Mouse (Mus musculus): Measurements from ENCODE around the gene Atg9b.

Atg9b gene

DNA sequence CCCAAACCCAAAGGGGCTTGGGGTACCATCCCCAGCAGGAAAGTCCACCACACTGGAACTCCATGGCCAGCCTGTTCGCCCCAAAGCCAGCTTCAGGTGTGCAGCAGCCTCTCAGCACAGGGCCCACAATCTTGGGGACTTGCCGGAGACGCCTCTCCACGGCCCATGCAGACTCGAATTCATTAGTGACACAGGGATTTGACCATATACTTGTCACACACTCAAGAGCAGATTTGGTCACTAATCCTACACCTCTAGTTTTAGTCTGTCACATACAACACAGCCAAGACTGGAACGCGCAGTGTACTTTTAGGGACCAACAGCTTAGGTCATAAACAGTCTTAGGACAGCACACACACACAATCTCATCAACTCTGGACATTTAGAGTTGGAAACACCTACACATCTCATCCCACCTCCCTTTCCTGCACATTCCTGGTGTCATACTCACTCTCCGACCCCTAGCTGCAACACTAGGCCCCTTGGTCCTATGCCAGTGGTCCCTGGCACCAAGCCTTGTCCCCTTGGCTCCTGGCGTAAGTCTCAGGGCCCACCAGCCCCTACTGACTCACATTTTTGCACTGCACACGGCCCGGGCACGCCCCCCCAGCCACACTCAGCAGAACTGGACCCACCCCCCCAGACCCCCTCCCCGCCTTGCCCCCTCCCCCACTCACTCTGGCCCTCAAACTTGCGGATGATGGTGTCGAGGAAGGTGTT, 41.3 kb downstream of the Atg9b start:
- no peak for DNase-seq (ENCODE audit: low spot score in 2 of 2)

GRCm38 (mm10) chr5:24350073-24350472, 41.9 kb downstream of the Atg9b start:
- DNase-seq (ENCODE audit: low spot score in 2 of 2), result peak; percentile 56 to 65

- no peak for DNase-seq (ENCODE audit: low spot score in 2 of 2)
Measured at GRCm38 (mm10) chr5:24348546-24348945, 43.4 kb downstream of the Atg9b start.

- peak in 1 of 2 experiments; percentile 60 for DNase-seq (ENCODE audit: low spot score in 2 of 2)
Measured at GRCm38 (mm10) chr5:24348128-24348527, 43.8 kb downstream of the Atg9b start.

DNA sequence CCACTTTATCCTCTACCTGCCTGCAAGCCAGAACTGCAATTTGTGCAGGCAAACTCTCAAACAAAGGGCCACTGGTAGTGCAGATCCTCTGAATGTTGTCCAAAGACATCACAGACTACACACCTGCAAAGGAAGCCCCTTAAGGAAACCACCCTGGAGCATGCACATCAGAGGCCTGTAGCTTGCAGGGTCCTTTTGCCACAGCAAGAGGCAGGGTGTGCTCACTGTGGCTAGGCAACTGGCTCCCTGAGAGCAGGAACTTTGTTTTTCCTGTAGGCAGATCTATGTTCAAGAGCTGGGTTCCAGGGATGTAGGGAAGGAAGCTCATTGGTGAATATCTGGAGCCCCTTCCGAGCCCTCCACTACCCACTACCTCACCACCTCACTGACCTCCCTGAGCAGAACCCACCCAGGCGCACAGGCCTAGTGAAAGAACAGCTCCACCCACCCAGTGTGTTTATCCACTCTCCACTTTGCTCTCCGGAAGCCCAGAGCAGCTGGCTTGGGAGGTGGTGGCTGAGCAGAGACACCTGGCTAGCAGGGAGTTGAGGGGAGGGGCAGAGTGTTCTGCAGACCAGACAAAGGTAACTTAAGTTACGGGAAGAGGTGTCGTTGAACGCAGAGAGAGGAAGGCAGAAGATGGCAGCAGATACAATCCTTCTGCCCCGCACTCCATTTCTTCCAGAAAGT, 44.6 kb downstream of the Atg9b start:
- no peak for DNase-seq (ENCODE audit: low spot score in 2 of 2)

- no peak for DNase-seq (ENCODE audit: low spot score in 2 of 2)
Measured at GRCm38 (mm10) chr5:24346313-24346712, 45.6 kb downstream of the Atg9b start.

GRCm38 (mm10) chr5:24344477-24345051, 47.4 kb downstream of the Atg9b start:
- no peak for DNase-seq (ENCODE audit: low spot score in 2 of 2)

DNA sequence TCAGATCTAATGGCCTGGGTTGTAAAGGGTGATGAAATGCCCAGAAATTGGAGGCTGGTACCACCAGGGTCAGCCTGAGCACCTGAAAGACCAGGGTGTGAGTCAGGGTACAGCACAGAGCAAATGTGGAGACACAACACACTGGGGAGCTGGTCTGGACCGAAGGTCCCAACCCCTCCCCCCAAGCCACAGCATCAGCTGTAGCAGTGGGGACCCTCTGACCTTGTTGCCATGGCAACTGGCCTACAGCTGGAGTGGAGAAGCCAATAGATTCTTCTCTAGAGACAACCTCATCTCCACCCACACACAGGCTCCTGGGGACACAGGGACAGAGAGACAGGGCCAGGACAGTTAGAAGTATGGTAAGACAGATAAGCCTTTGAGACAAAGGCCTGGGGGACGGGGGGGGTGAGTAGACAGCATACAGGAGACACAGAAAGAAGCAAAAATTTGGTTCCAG, 47.9 kb downstream of the Atg9b start:
- DNase-seq (ENCODE audit: low spot score in 2 of 2), result no peak

- no peak for DNase-seq (ENCODE audit: low spot score in 2 of 2)
Measured at GRCm38 (mm10) chr5:24343379-24343778, 48.6 kb downstream of the Atg9b start.

GRCm38 (mm10) chr5:24342966-24343365, 49.0 kb downstream of the Atg9b start:
- DNase-seq (ENCODE audit: low spot score in 2 of 2), result no peak

DNA sequence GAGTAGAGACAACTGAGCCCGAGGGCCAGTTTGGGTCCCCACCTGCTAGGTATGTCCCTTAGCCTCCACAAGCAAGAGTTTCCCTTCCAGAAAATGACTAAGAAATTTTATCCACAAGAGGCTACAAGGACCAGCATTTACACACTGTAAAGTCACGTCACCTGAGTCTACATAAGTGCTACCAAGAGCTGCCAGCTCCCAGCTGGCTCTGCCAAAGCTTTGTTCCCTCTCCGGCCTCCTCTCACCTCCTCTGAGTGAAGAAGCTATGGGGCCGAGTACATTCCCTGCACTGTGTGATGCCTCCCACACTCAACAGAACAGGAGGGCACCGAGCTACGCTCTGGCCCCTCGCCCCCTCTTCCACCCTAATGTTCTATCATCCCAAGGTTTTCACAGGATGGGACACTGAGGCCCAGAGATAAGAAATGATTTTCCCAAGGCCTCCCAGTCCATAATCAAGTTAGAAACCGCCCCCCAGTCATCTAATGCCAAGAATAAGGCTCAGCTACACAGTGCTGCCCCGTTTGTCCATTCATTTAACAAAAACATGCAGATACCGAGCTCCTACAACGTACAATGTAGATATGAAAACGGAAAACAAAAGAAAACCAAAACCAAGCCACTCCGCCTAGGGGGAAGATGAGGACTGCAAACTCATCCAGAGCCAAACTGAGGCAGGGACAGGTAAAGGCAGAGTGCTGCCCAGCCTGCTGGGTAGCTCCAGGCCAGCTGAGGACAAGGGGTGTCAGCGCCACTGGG, 49.6 kb downstream of the Atg9b start:
- DNase-seq (ENCODE audit: low spot score in 2 of 2), result no peak

DNA sequence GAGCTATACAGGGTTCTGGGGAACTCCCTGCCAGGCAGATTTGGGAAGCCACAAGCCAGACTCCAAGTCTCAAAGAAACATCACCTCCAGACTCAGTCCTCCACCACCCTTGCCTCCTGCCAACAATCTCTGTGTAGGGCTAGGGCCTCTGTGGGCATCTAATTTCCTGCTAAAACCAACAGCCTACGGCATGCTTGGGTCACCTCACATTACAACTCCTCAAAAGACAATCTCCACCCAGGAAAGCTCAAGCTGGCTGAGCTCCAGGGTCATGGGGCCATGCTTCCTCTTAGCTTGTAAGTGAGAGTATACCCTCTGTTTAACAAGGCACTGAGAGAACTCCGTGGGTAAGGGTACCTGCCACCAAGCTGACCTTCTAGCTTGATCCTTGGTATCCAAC, 54.1 kb downstream of the Atg9b start:
- DNase-seq (ENCODE audit: low spot score in 2 of 2), result no peak

DNA sequence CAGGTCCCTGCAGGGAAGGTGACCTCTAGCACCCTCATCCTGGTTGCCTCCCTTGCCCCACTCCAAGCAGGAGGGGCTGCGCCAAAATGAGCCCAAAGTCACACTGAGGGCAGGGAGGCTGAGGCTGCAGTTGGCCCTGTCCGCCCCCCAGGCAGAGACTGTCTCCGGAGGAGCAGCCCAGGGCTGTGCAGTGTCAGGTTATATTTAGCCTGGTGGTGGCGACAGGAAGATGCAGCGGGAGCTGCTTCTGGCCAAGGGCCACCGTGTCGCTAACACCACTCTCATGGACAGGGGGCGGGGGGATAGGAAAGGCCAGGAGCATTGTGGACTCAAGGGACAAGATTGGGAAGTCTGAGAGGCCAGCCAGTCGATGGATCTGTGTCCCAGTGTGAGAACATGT, 54.6 kb downstream of the Atg9b start:
- DNase-seq (ENCODE audit: low spot score in 2 of 2), result peak; percentile 78 to 81

- peak in 1 of 2 experiments; percentile 43 for DNase-seq (ENCODE audit: low spot score in 2 of 2)
Measured at GRCm38 (mm10) chr5:24335888-24336511, 55.9 kb downstream of the Atg9b start.

GRCm38 (mm10) chr5:24334749-24335148, 57.2 kb downstream of the Atg9b start:
- no peak for DNase-seq (ENCODE audit: low spot score in 2 of 2)

Measured in heart, adult 9 months (tissue).